Mouse (Mus musculus) hindbrain, postnatal 0 days (tissue): Measurements from ENCODE around the gene Vav2. TPM values are rescaled to one million over a fixed set of nuclear protein-coding genes. Genes with fewer than 3 reads are reported as not detected.

Source experiments
- ATAC-seq: fragments of 200-750 bp; cut with Nextera tagmentation; 2 replicates; pipeline ENCODE4 v1.8.0; 2017; ENCODE audit warnings: mild to moderate bottlenecking, moderate TSS enrichment, moderate library complexity
- DNase-seq: peaks from one replicate; pipeline ENCODE4 v3.0.0-alpha.2; 2015; ENCODE audit warnings: low spot score
- H3K27ac ChIP-seq: fragments of 300-500 bp; sonication (generic); 2 replicates; pipeline ENCODE4 v1.5.1; 2014; ENCODE audit warnings: mild to moderate bottlenecking
- H3K27me3 ChIP-seq: fragments of 300-500 bp; sonication (generic); 2 replicates; pipeline ENCODE4 v1.6.1; 2014; ENCODE audit warnings: low read length, mixed read lengths; ENCODE audit not compliant: insufficient read depth
- H3K36me3 ChIP-seq: fragments of 300-500 bp; sonication (generic); 2 replicates; pipeline ENCODE4 v1.6.1; 2014; ENCODE audit warnings: low read length, mixed read lengths; ENCODE audit not compliant: insufficient read depth
- H3K4me1 ChIP-seq: fragments of 300-500 bp; sonication (generic); 2 replicates; pipeline ENCODE4 v1.6.1; 2014; ENCODE audit warnings: antibody characterized with exemption, low read length, mixed read lengths; ENCODE audit not compliant: insufficient read depth
- H3K4me2 ChIP-seq: fragments of 300-500 bp; sonication (generic); 2 replicates; pipeline ENCODE4 v1.6.1; 2014; ENCODE audit warnings: low read depth, mild to moderate bottlenecking, low read length, moderate library complexity, mixed read lengths
- H3K4me3 ChIP-seq: fragments of 300-500 bp; sonication (generic); 2 replicates; pipeline ENCODE4 v1.5.1; 2014; ENCODE audit warnings: low read length
- H3K9ac ChIP-seq: fragments of 300-500 bp; sonication (generic); replicated peaks from 2 replicates; pipeline ENCODE4 v1.6.1; 2014; ENCODE audit warnings: mild to moderate bottlenecking, low read length, moderate library complexity, mixed read lengths
- H3K9me3 ChIP-seq: fragments of 300-500 bp; sonication (generic); 2 replicates; pipeline ENCODE4 v1.6.1; 2016; ENCODE audit warnings: low read length, mixed read lengths
- CTCF ChIP-seq: IDR thresholded peaks from 2 replicates; pipeline ENCODE4 v1.5.1; 2016; ENCODE audit warnings: antibody characterized with exemption, control low read depth, low read depth
- WGBS: fragments of 180-500 bp; shearing (Covaris S2); extraction: QIAGEN DNeasy Blood & Tissue Kit; methylation state at CpG from one replicate; pipeline ENCODE4 v1.1.7; 2014; 5-methylcytosine and 5-hydroxymethylcytosine counted together
- polyA plus RNA-seq: library from polyadenylated mRNA; unstranded; fragments of >200 nt; fragmentation: Nextera tagmentation; extraction: Ambion mirVana; gene quantifications from 2 replicates; pipeline ENCODE4 v1.2.1, GENCODE M21; 2015
- total RNA-seq: library from RNA; depleted of rRNA; stranded (reverse); fragments of >200 nt; gene quantifications from 2 replicates; pipeline ENCODE4 v1.2.3, GENCODE M21; 2014

The Vav2 gene
- total and polyA plus RNA-seq, 2 experiments from 2014 or later: 8.2 to 44.9 TPM

DNA sequence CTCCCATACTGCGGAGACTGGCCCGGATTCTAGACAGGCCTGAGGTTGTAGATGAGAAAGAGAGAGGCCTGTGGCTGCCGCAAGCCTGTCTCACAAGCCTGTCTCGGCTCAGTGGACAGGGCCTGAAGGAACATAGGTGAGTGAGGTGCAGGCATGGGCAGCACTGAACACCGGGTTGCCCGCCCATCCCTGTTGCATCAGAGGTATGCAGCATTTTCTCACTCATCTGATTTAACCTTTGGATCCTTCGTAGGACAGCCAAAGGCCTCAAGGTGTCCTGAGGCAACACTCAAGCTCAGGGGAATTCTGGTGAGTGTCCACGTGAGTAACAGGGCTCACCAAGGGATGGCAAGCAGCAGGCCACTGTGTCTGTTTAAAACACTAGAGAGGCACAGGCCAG lies 36.5 kb downstream of the Vav2 start:
- no peak overlapping the region for H3K9ac ChIP-seq
- DNase-seq (no peak), ATAC-seq (no peak)
- no peak overlapping the region for H3K27ac ChIP-seq
- H3K4me1 ChIP-seq: peaks cover 23% of the 10 kb centered on the region
- H3K4me2 ChIP-seq: no peak overlapping the region
- WGBS: 82% methylated on average over 8 of the region's 8 CpGs
- no peak for TF ChIP-seq CTCF
- no peak overlapping the region for H3K4me3 ChIP-seq
- H3K27me3 ChIP-seq: no peaks in the 10 kb centered on the region
- no peaks in the 10 kb centered on the region for H3K9me3 ChIP-seq
- H3K36me3 ChIP-seq: no peaks in the 10 kb centered on the region

DNA sequence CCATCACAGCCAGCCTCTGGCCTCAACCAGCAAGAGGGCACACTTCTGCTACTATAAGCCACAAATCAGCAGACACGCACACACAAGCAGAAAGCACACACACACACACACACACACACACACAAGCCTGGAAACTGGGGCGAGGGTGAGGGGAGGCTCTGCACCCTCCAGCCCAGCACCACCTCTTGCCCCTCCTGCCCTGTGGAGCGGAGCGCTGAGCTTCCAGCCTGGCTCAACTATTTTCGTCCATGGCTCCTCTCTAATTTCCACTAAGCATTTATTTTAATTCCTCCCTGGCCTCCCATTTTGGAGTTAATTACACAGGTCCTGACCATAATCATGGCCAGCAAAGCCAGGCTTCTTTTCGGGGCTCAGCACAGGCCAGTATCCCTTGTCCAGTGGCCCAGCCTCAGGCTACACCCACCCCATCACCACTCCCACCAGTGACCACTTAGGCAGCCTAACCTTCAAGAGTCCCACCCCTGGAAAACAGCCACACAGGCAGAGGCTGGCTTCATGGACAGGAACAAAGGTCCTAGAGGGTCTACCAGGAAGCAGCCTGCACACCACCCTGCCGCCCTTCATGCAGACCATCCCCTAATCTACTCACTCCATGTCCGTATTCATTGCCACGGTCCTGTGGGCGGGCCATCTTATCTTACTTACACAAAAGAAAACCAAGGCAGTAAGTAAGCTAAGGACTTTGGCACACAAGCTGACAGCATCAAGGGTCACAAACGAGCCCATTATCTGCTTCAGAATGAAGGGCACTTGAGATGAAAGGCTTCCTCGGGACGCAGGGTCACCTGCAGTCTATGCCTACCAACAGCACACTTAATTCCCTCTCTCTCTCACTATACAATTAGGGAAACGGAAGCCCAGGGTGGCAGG lies 37.3 kb downstream of the Vav2 start:
- Histone ChIP-seq H3K9me3 (no peaks in the 10 kb centered on the region), H3K36me3 (no peaks in the 10 kb centered on the region), H3K4me3 (no peak overlapping the region), H3K27ac (no peak overlapping the region), H3K4me1 (peaks cover 15% of the 10 kb centered on the region), H3K4me2 (no peak overlapping the region), H3K9ac (no peak overlapping the region), H3K27me3 (no peaks in the 10 kb centered on the region)
- WGBS: 57% methylated on average over 14 of the region's 14 CpGs
- TF ChIP-seq CTCF: no peak
- DNase-seq: no peak
- no peak for ATAC-seq

DNA sequence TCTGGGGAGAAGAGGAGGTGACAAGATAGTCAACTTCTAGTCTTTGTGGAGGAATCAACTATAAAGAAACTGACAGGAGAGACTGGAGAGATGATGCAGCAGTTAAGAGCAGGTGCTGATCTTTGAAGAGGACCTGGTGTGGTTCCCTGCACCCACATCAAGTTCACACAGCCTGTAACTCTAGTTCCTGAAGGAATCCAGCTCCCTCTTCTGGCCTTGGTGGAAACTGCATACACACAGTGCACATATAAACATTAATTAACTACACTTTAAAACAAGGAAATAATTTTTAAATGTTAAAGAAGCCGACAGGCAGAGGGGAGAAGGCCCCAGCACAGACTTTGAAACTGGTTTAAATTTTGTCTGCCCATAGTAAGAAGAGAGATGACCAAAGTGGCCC lies 39.6 kb downstream of the Vav2 start:
- H3K4me3 ChIP-seq: no peak overlapping the region
- H3K36me3 ChIP-seq: no peaks in the 10 kb centered on the region
- ATAC-seq: no peak
- no peak overlapping the region for H3K9ac ChIP-seq
- no peak overlapping the region for H3K4me2 ChIP-seq
- H3K4me1 ChIP-seq: peaks cover 8% of the 10 kb centered on the region; the same call in 1 of the 2 replicates
- no peak overlapping the region for H3K27ac ChIP-seq
- DNase-seq: no peak
- 93% methylated on average over 1 of the region's 1 CpGs for WGBS
- no peaks in the 10 kb centered on the region for H3K9me3 ChIP-seq
- no peaks in the 10 kb centered on the region for H3K27me3 ChIP-seq
- peak; percentile 22 for TF ChIP-seq CTCF

DNA sequence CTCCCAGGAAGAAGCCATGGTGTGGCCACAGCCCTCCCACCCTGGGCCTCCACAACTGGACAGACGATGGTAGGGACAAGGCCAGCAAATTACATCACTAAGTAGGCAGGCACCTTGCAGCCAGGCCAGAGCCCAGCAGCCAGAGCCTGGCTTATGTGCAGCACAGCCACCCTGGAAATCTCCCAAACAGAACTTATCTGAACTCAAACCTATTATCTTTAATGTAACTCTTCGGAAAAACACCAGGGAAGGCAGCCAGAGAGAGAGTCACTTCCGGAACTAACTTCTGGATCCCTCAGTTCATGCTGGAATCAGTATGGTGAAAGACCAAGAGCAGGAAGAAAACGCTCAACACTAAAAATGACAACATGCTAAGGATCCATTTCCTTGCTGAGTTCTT lies 45.1 kb downstream of the Vav2 start:
- no peaks in the 10 kb centered on the region for H3K9me3 ChIP-seq
- ATAC-seq (no peak), DNase-seq (no peak)
- no peaks in the 10 kb centered on the region for H3K36me3 ChIP-seq
- H3K4me1 ChIP-seq: peaks cover 10% of the 10 kb centered on the region
- no peak overlapping the region for H3K27ac ChIP-seq
- H3K27me3 ChIP-seq: no peaks in the 10 kb centered on the region
- no peak for TF ChIP-seq CTCF
- no peak overlapping the region for H3K4me3 ChIP-seq
- 65% methylated on average over 4 of the region's 4 CpGs for WGBS
- H3K4me2 ChIP-seq: no peak overlapping the region
- no peak overlapping the region for H3K9ac ChIP-seq

GRCm38 (mm10) chr2:27381254-27381653 lies 45.6 kb downstream of the Vav2 start:
- no peaks in the 10 kb centered on the region for H3K27me3 ChIP-seq
- H3K36me3 ChIP-seq: no peaks in the 10 kb centered on the region
- ATAC-seq (no peak), DNase-seq (no peak)
- 82% methylated on average over 3 of the region's 3 CpGs for WGBS
- H3K4me2 ChIP-seq: no peak overlapping the region
- H3K27ac ChIP-seq: no peak overlapping the region
- H3K4me1 ChIP-seq: peaks cover 15% of the 10 kb centered on the region
- no peaks in the 10 kb centered on the region for H3K9me3 ChIP-seq
- no peak for TF ChIP-seq CTCF
- H3K4me3 ChIP-seq: no peak overlapping the region
- no peak overlapping the region for H3K9ac ChIP-seq

GRCm38 (mm10) chr2:27377876-27378275 lies 49.0 kb downstream of the Vav2 start:
- H3K27ac ChIP-seq: no peak overlapping the region
- H3K4me3 ChIP-seq: no peak overlapping the region
- H3K9ac ChIP-seq: no peak overlapping the region
- WGBS: 32% methylated on average over 4 of the region's 4 CpGs
- H3K4me2 ChIP-seq: no peak overlapping the region
- H3K27me3 ChIP-seq: no peaks in the 10 kb centered on the region
- H3K36me3 ChIP-seq: no peaks in the 10 kb centered on the region
- no peaks in the 10 kb centered on the region for H3K9me3 ChIP-seq
- DNase-seq: no peak
- peaks cover 20% of the 10 kb centered on the region for H3K4me1 ChIP-seq
- no peak for TF ChIP-seq CTCF
- ATAC-seq: no peak

DNA sequence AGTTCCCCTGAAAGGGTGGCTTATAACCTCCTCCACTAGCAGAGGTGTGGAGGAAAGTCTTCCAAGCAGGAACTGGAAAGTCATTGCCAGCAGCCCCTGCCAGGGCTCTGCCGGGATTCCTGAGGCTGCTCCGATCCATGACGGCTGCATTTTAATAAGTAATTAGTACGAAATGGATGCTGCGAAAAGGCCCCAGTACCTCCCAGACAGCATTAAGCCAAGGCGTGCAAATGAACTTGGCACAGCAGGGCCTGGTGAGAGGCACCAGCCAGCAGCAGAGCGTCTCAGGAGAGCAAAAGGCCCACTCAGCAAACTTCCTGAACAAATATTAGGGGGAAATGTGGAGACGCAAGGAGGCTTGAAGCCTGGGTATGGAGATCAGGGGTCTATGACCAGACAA lies 49.7 kb downstream of the Vav2 start:
- H3K4me1 ChIP-seq: peaks cover 20% of the 10 kb centered on the region
- H3K4me3 ChIP-seq: no peak overlapping the region
- no peak for TF ChIP-seq CTCF
- no peaks in the 10 kb centered on the region for H3K9me3 ChIP-seq
- WGBS: 22% methylated on average over 8 of the region's 8 CpGs
- no peak for ATAC-seq
- H3K27me3 ChIP-seq: no peaks in the 10 kb centered on the region
- no peak overlapping the region for H3K4me2 ChIP-seq
- peak; percentile 61 for DNase-seq
- H3K9ac ChIP-seq: no peak overlapping the region
- no peak overlapping the region for H3K27ac ChIP-seq
- no peaks in the 10 kb centered on the region for H3K36me3 ChIP-seq
